Mouse (Mus musculus): ENCODE measurements at regions not wholly inside any gene's neighbourhood (a gene's known extent, or its start where the extent isn't known, plus 50 kb on each side); places are given as distances from the start of the nearest gene placed in this dataset.

GRCm38 (mm10) chr7:136213057-136213961 is 497.1 kb upstream of the Mki67 start:
- no peak for ATAC-seq (replicated peaks; ENCODE audit: low FRiP score, low TSS enrichment, poor library complexity, severe bottlenecking)

- no peak for ATAC-seq (replicated peaks; ENCODE audit: low FRiP score, low TSS enrichment, poor library complexity, severe bottlenecking)
These were observed 497.8 kb upstream of the Mki67 start for GRCm38 (mm10) chr7:136213962-136214308.

GRCm38 (mm10) chr7:136214415-136214814 is 498.3 kb upstream of the Mki67 start:
- no peak for ATAC-seq (replicated peaks; ENCODE audit: low FRiP score, low TSS enrichment, poor library complexity, severe bottlenecking)

GRCm38 (mm10) chr7:136216734-136217133 is 500.6 kb upstream of the Mki67 start:
- ATAC-seq (replicated peaks; ENCODE audit: low FRiP score, low TSS enrichment, poor library complexity, severe bottlenecking) = no peak

DNA sequence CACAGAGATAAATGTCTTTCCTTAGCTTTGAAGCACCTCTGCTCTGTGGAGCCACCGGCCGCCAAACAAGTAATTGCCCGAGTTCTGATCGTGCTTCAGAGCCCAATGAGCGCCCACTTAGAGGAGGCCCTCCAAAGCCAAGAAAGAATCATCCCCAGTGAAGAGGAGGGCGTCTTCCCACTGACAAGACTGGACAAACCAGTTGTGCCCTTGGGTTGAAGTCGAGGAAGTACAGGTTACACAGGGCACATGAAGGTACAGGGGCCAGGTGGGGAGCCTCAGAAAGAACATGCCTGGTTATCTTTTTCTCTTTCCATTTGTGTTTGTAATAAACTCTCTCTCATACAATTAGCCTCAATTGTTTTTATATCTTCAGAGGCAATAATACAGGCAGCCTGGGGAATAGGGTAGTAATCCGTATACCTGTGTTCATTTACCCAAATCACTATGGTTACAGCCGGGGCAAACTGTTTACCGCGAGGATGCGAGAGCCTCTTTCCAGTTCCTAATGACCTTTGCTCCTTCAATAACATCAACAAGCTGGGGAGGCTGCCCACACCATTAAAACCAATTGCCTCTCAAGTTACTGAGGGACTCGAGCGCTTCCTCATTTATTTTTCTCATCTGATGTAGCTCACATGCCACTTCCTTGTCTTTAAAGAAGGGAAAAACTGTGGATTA is 503.5 kb upstream of the Mki67 start:
- ATAC-seq (replicated peaks; ENCODE audit: low FRiP score, low TSS enrichment, poor library complexity, severe bottlenecking) = no peak

DNA sequence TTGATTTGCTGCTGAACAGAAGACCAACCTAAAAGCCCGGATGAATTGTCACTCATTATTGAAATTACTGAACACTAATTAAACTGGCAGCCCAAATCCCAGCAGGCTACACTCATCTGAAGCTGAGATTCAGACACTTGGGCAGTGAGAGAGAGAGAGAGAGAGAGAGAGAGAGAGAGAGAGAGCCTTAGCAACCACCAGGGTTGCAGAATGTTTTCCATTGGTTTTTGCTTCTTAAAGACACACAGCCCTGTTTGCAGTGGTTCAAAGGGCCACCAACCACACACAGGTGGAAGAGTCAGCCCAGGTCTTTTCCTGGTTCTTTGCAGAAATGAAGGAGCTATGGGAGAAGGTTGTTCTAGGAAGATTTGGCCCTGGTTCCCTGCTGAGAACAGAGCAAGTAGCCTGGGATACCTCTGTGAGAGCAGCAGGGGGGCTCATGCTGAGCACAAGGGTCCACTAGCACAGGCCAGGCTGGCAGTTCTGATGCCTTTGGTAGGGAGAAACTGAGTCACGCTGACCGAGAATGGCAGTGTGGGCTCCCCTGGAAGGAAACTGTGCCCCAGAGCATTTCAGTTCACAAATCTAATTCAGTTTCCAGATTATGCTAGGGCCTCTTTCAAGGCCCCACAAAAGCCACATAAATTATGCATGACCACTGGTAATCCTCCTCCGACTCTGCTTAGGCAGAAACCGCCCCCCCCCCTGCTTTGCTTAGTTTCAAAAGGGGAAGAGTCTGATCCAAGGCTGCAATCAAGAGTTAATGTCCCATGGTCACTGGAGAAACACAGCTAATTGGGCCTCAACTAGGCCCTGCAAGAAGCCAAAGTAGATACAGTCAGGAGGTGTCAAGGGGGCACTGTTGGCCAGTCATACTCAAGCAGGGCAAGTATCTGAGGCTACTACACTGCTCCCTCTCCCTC is 504.3 kb upstream of the Mki67 start:
- ATAC-seq (replicated peaks; ENCODE audit: low FRiP score, low TSS enrichment, poor library complexity, severe bottlenecking) = no peak

DNA sequence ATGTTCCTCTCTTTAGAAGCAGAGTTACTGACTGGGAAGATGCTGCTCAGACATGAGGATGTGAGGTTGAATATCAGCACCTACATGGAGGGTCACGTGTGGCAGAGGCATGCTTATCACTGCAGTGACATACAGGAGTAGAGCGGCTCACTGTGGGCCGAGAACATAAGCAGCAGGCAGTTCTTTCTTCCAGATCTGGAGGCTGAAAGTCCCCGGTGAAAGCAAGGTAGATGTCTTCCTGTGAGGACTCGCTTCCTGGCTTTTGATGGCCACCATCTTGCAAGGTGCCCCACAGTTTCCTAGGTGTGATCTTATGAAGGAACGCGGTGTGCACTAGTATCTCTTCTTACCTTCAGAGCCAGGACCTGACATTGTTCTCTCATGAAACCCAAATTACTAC is 505.5 kb upstream of the Mki67 start:
- ATAC-seq (replicated peaks; ENCODE audit: low FRiP score, low TSS enrichment, poor library complexity, severe bottlenecking) = no peak

DNA sequence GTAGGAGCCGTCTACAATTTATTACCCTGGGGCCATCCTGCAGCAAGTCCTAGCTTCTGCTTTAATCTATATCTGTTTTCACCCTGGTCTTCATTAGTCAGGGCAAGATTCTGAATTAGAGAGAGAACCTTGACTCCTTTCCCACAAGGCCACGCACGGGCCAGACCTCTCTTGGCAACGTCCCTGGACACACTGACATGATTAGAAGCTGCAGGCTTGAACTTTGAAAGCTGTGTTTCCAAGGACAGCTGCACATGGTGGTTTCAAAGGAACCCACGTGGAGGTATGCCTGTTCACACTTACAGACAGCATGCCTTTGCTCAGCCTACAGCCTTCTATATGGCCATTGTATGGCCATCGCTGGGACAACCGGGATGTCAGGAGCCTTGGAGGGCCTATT is 509.9 kb upstream of the Mki67 start:
- no peak for ATAC-seq (replicated peaks; ENCODE audit: low FRiP score, low TSS enrichment, poor library complexity, severe bottlenecking)

DNA sequence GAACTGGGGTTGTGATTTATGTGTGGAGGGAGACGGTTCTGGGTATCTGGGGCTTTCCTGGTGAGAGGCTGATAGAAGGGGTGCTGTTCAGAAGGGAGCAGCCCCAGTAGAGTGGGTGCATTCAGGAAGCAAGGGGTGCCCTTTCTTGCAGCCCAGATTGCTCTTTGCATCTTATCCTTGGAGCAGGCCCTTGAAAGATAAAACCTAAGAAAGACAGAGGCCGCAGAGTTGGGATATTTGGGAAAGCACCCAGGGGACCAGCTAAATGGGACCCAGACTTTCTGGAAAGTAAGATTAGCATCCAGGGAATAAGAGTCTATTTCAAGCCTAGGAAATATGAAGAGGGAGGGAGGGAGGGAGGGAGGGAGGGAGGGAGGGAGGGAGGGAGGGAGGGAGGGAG is 512.2 kb upstream of the Mki67 start:
- no peak for ATAC-seq (replicated peaks; ENCODE audit: low FRiP score, low TSS enrichment, poor library complexity, severe bottlenecking)

GRCm38 (mm10) chr7:136229592-136229991 is 513.4 kb upstream of the Mki67 start:
- no peak for ATAC-seq (replicated peaks; ENCODE audit: low FRiP score, low TSS enrichment, poor library complexity, severe bottlenecking)

- no peak for ATAC-seq (replicated peaks; ENCODE audit: low FRiP score, low TSS enrichment, poor library complexity, severe bottlenecking)
These were observed 516.0 kb upstream of the Mki67 start for GRCm38 (mm10) chr7:136232177-136232576.

- no peak for ATAC-seq (replicated peaks; ENCODE audit: low FRiP score, low TSS enrichment, poor library complexity, severe bottlenecking)
These were observed 519.4 kb upstream of the Mki67 start for GRCm38 (mm10) chr7:136235563-136235962.

DNA sequence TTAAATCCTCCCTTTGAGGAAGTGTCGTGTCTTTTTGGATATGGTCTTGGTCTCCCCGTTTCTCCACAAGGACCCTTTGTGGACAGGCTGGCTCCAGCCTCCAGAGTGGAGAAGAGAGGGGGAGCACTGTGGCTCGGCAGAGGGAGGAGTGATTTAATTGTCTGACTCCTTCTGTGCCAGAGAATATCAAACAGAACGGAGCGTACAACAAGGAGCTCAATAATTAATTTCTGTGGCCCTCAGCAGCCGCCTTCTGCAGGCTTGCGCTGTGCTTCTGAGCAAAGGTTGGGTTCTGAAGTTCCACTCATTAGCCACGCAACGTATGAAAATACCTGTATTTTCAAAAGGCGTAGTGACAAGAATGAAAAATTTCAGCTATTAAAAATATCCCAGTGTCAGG is 520.2 kb upstream of the Mki67 start:
- ATAC-seq (replicated peaks; ENCODE audit: low FRiP score, low TSS enrichment, poor library complexity, severe bottlenecking) = no peak

DNA sequence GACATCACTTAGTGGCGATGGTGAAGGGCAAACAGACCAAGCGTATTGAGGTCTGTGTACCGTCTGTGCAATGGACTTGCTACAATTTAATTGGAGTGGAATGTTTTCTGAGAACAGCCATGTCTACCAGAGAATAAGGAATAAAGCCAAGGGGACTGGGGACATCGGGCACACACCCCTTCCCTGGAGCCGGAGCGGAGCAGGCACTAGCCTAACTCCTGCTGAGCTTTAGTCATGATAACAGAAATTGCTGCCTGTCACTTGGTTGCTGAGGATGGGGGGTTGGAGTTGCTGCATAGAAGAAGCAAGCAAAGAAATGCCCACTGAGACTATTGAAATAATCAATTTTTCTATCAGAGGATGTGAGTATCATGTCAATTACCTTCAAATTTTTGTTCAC is 549.5 kb upstream of the Mki67 start:
- no peak for ATAC-seq (replicated peaks; ENCODE audit: low FRiP score, low TSS enrichment, poor library complexity, severe bottlenecking)

GRCm38 (mm10) chr7:136267716-136268489 is 551.7 kb upstream of the Mki67 start:
- no peak for ATAC-seq (replicated peaks; ENCODE audit: low FRiP score, low TSS enrichment, poor library complexity, severe bottlenecking)

- ATAC-seq (replicated peaks; ENCODE audit: low FRiP score, low TSS enrichment, poor library complexity, severe bottlenecking) = no peak
These were observed 559.5 kb upstream of the Mki67 start for GRCm38 (mm10) chr7:136275651-136276050.

DNA sequence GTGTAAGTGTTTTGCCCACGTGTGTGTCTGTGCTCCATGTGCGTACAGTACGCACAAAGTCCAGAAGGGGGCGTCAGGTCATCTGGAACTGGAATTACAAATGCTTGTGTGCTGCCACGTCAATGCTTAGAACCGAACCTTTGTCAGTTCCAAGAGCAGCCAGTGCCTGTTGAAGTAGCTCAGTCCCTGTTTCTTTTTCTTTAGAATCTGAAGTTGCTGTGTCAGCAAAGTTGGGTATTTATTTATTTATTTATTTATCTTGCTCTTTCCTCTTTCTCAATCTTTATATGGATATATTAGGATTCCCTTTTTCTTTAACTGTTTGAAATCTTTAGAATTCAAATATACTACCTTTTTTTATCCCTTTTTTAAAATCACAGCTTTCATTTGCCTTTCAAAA is 567.6 kb upstream of the Mki67 start:
- no peak for ATAC-seq (replicated peaks; ENCODE audit: low FRiP score, low TSS enrichment, poor library complexity, severe bottlenecking)

DNA sequence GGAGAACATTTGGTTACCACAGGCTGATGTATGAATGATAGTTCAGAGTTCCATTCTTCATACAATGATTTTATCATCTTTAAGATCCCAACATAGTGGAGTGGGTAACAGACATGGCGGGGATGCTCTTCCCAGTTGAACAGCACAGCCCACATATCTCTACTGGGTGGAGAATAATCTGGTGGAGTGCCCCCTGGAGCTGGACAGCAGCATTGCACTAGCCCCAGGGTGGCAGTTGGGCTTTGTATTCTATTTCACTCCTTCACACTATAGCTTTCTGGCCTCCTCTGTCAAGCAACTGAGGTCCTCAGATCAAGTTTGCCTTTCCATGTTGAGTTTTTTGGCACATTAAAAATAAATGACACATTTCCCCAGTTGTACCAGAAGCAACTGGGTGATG is 569.4 kb upstream of the Mki67 start:
- no peak for ATAC-seq (replicated peaks; ENCODE audit: low FRiP score, low TSS enrichment, poor library complexity, severe bottlenecking)

- ATAC-seq (replicated peaks; ENCODE audit: low FRiP score, low TSS enrichment, poor library complexity, severe bottlenecking) = no peak
These were observed 577.5 kb upstream of the Mki67 start for GRCm38 (mm10) chr7:136293536-136294145.

Measured in megakaryocyte-erythroid progenitor cell, adult 5-6 weeks (primary cell).